Mouse (Mus musculus) macrophage (primary cell): ENCODE measurements around the gene Wnt11. TPM values are rescaled to one million over a fixed set of nuclear protein-coding genes. Genes with fewer than 3 reads are reported as not detected.

Experiments
- H3K27ac ChIP-seq: fragments of 350-480 bp; formaldehyde crosslinking; 2 replicates; pipeline ENCODE4 v1.9.0; 2021
- H3K36me3 ChIP-seq: fragments of 350-480 bp; formaldehyde crosslinking; 2 replicates; pipeline ENCODE4 v1.9.0; 2021; ENCODE audit errors: inconsistent target
- H3K4me3 ChIP-seq: fragments of 350-480 bp; formaldehyde crosslinking; 2 replicates; pipeline ENCODE4 v1.9.0; 2021; ENCODE audit errors: inconsistent target
- H3K79me2 ChIP-seq: fragments of 350-480 bp; formaldehyde crosslinking; 2 replicates; pipeline ENCODE4 v1.9.0; 2021; ENCODE audit errors: inconsistent target
- WGBS: methylation state at CpG from one replicate; pipeline ENCODE4 v1.1.7; 2026; ENCODE audit warnings: inconsistent platforms; ENCODE audit not compliant: missing documents; 5-methylcytosine and 5-hydroxymethylcytosine counted together
- polyA plus RNA-seq: library from polyadenylated mRNA; stranded (reverse); fragments of 250-400 nt; gene quantifications from 3 replicates; pipeline ENCODE4 v1.2.4, GENCODE M21; 2018; ENCODE audit warnings: inconsistent platforms

Gene Wnt11
- polyA plus RNA-seq, 1 experiment from 2014 or later: not detected

DNA sequence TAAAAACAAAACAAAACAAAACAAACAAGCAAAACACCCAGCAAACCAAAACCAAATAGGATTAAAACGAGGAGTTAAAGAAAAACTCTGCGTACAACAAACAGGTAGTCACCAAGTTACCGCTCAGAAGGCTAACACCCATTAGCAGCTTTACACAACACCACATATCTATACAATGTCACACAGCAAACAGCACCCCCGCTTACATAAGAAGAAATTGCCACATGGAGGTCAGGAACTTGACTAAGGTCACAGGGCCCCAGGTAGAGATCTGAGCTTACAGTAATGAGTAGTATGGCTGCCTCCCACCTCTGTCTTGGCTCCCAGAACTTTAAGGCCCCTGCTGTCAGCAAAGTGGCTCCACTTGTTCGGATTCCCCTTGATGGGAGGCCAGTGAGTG, 59.4 kb downstream of the Wnt11 start:
- no peak overlapping the region for H3K27ac ChIP-seq
- peaks cover 23% of the 10 kb centered on the region for H3K36me3 ChIP-seq
- 92% methylated on average over 4 of the region's 5 CpGs for WGBS
- H3K4me3 ChIP-seq: no peak overlapping the region
- H3K79me2 ChIP-seq: no peaks in the 10 kb centered on the region

DNA sequence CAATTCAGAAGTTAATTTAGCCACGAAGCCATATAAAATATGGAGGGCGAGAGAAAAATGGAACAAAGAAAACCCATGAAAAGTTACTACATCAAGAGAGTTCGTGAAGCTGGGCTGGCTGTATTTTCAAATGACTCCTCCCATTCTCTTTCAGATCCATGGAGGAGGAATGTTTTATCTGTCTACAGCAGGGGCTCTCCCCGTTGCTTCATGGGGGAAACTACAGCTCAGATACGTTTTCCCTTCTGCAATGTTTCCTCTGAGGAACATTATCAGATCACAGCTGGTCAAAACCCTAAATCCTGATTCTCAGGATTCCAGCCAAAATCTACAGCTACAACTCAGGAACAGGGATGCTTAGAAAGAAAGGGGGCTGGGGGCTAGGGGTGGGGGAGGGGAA, 59.9 kb downstream of the Wnt11 start:
- Histone ChIP-seq H3K4me3 (no peak overlapping the region), H3K27ac (no peak overlapping the region), H3K79me2 (no peaks in the 10 kb centered on the region), H3K36me3 (peaks cover 27% of the 10 kb centered on the region)
- 89% methylated on average over 5 of the region's 5 CpGs for WGBS

DNA sequence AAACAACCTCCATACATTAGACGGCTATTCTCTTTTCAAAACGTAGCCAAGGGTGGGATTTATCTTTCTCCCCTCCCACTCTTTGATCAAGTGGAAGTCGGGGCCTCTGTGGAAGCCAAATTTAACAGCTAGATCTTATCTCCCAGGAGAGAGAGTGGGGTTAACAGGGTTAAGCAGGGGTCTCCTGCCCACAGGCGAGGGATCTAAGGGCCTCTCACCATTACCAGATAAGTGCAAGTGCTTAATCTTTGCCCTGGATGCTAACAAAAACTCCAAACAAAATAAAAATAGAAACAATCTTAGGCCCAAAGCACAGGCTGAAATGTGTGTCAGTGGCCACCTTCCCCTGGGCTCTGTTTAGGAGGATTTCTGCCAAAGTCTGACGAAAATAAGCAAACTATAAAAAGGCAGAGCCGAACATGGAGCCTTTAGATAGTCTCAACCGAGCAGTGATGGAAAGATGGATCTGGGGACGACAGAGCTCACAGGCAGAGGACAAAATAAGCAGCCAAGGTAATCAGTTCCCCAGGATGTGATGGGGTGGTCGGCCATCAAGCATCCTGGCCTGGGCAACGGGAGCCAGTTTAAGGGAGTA, 60.7 kb downstream of the Wnt11 start:
- no peak overlapping the region for H3K27ac ChIP-seq
- WGBS: 89% methylated on average over 10 of the region's 10 CpGs
- H3K36me3 ChIP-seq: peaks cover 31% of the 10 kb centered on the region
- no peak overlapping the region for H3K4me3 ChIP-seq
- H3K79me2 ChIP-seq: no peaks in the 10 kb centered on the region

DNA sequence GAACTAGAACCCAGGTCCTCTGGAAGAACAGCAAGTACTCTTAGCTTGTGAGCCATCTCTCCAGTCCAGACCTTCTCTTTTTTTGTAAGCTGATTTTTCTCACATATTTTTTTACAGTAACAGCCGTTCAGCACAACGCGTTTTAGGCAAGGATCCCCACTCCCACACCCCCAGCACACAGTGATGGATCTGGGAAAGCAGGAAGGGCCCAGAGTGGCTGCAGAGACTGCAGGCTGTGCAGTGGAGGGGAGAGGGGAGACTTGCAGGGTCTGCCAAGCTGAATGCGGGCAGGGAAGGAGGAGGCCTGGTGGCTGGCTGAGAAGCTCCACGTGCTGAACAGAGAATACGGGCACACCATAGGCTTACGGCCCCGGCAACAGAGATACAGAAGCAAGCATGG, 62.4 kb downstream of the Wnt11 start:
- H3K4me3 ChIP-seq: no peak overlapping the region

DNA sequence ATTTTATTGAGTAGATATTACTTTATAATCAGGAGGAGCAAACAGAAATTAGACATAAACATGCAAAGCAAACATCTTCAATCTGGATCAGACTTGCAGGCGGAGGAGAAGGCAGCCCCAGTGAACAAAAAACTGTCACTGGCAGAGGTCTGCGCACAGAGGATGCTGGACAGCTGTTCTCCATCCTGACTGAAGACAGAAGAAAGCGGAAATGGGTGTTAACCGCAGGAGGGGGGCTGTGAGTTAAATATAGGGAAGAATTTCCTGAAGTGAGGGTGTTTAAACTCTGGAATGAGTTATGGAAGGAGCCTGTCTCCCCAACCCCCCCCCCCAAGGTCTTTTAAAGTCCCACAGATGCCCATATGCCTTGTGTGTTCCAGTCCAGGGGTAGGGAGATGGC, 64.9 kb downstream of the Wnt11 start:
- Histone ChIP-seq H3K79me2 (no peaks in the 10 kb centered on the region), H3K27ac (no peak overlapping the region), H3K4me3 (no peak overlapping the region), H3K36me3 (peaks cover 63% of the 10 kb centered on the region)
- WGBS: 72% methylated on average over 4 of the region's 4 CpGs

More for the DNA sequence above, 62.4 kb downstream of the Wnt11 start:
- Histone ChIP-seq H3K79me2 (no peaks in the 10 kb centered on the region), H3K27ac (no peak overlapping the region), H3K36me3 (peaks cover 39% of the 10 kb centered on the region)
- WGBS: 98% methylated on average over 8 of the region's 8 CpGs

DNA sequence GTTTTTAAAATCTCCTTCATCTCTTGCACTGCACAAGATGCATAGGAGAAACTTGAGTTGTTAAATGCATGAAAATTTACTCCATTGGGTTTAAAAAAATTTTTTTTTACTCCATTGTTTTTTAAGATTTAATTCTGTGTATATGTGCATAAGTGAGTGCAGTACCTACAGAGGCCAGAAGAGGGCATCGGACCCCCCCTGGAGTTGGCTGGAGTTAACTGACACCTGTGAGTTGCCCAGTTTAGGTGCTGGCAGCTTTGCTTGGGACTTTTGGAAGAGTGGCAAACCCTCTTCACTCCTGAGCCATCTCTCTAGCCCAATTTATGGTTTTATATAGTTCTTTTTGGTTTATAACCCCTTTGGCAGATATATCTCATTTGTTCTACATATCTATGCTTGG, 66.2 kb downstream of the Wnt11 start:
- 100% methylated on average over 1 of the region's 1 CpGs for WGBS

DNA sequence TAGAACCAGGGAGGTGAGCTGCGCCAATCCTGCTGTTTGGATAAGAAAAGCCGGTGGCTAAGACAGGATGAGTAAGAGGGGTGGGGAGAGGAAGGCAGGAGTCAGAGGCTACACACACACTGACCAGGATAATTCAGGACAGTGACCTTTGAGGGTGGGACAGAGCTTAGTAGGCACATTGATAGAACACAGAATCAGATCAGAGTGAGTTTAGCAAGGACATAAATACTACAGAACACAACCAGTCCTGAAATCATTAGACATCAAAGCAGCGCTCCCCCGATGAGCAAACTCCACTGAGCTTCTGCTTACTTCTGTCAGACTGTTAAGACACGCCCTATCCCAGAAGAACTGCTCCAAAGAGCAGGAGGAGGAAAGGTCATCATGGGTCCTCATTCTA, 69.0 kb downstream of the Wnt11 start:
- H3K4me3 ChIP-seq: no peak overlapping the region
- peaks cover 62% of the 10 kb centered on the region for H3K36me3 ChIP-seq
- H3K79me2 ChIP-seq: no peaks in the 10 kb centered on the region; the same call in 1 of the 2 replicates
- WGBS: 89% methylated on average over 5 of the region's 5 CpGs
- H3K27ac ChIP-seq: no peak overlapping the region

More for the DNA sequence above, 66.2 kb downstream of the Wnt11 start:
- H3K4me3 ChIP-seq: no peak overlapping the region
- H3K36me3 ChIP-seq: peaks cover 76% of the 10 kb centered on the region
- H3K27ac ChIP-seq: no peak overlapping the region
- no peaks in the 10 kb centered on the region for H3K79me2 ChIP-seq

Other genes starting within 250 kb of the Wnt11 start
- gene Emsy, start 178.3 kb upstream of the Wnt11 start, polyA plus RNA-seq: 10.4 to 23.6 TPM (median 14.0 TPM) in 3 replicates
- 17.1 to 29.0 TPM (median 25.8 TPM) in 3 replicates for gene Thap12, start 132.0 kb upstream of the Wnt11 start, polyA plus RNA-seq